Mouse (Mus musculus) thymus, postnatal 4 days (tissue): ENCODE data around the gene Fundc2.

Source experiments
- DNase-seq: peaks from one replicate; pipeline ENCODE4 v3.0.0; 2021

Gene Fundc2

GRCm38 (mm10) chrX:75382195-75382771, at the start of gene Fundc2, which contains the start of gene F8:
Gene Fundc2, plus strand, starts transcription at chrX:75382399.
Gene F8, minus strand, starts transcription at chrX:75382615.
- peak; percentile 83 for DNase-seq

GRCm38 (mm10) chrX:75370197-75370596, 12.0 kb upstream of the Fundc2 start:
- DNase-seq, result no peak

DNA sequence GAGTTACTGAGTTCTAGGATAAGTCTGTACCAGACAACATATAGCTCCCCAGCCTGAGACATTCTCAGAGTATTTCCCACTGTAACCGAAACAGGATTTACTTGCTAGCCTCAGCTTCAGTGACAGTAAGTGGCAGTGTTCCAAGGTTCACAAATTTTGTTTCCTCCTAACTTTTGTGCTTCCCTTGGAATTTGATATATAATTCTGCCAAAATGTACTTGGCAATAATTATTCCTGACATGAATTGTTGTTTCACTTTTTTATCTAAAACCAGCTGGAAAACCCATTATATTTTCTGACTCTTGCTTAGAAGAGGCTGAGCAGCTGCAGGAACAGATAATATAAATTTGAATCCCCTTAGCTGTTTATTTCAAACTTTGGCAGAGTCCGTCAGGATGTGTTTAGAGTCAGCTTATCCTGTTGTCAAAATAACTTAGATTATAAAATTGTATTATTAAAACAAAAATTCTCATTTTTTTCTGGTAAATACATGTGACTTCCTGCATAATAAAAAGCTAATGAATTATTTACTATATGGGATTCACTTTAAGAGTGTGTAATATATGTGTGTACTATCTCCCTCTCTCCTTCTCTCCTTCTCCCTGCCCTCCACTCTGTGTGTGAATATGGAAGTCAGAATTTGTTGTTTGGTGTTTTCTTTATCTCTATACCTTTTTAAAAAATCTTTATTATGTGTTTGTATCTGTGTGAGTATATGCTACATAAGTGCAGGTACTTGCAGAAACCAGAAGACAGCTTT, 9.4 kb upstream of the Fundc2 start:
- DNase-seq, result no peak

DNA sequence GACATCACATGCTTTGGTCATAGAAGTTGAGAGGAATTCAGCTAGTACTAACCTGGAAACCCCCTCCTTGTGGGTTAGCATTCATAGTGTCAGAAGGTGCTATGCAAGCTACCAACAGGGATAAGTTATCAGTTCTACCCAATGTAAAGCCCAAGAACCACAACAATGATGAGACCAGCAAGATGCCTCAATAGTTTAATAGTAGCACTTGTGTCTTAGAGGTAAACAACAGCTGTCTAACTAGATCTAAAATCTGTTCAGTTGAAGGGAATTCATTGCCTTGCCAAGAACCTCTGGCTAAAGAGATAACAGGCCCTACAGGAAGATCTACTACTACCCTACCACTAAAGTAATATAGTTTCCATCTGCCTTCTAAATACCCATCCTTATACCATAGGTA, 5.4 kb upstream of the Fundc2 start:
- DNase-seq, result no peak

DNA sequence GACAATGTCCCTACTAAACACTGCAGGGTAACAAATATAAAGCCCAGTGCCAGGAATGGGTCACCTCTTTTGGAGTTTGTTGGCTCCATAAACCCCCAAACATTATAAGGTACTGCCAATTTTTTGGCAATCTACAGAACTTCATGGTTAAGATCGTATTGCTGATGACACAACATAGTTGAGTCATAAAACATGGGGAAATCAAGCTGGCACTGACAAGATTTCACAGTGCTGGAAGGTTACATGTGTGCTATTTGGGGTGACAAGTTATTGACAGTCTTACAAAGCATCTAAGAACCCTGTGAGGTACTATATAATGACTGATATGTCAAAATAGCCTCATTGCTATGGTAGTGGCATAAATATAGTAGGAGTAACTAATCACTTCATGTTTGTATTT, 1.0 kb upstream of the Fundc2 start:
- no peak for DNase-seq

DNA sequence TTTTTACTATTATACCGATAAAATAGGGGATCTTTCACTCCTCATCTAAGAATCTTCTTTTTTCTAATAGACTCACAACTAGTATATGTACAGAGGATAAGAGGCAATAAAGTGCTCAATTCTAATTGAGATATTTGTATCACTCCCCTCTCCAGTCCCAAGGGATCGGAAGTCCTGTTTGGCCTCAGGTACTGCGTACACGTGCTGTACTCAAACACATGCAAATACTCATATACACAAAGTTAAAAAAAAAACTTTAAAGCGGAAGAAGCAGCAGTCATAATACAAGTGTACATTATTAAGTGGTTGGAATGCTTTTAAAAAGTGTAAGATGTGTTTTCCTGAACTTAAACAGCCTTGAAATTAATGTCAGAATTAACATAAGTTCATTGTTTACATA, 500 bp upstream of the Fundc2 start:
- DNase-seq, result peak; percentile 5

DNA sequence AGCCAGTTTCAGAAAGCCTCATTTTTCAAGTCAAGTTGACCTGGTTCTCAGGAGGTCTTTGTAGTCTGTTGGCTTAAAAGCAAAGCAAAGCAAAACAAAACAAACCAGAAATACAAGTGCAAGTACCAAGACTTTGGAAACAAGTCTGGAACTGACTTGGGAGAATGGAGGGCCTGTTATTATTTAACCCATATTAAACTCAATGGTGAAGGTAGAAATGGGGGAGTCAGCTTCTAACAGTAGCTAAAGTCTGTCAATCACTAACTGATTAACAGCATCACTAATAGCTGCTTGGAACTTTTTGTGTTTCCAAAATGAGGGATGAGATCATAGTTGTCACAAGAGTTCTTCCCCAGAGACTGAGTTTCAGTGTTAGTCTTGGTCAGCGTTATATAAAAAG, 17.3 kb downstream of the Fundc2 start:
- DNase-seq, result no peak

- DNase-seq, result no peak
These were observed 20.5 kb downstream of the Fundc2 start for GRCm38 (mm10) chrX:75402668-75403067.

DNA sequence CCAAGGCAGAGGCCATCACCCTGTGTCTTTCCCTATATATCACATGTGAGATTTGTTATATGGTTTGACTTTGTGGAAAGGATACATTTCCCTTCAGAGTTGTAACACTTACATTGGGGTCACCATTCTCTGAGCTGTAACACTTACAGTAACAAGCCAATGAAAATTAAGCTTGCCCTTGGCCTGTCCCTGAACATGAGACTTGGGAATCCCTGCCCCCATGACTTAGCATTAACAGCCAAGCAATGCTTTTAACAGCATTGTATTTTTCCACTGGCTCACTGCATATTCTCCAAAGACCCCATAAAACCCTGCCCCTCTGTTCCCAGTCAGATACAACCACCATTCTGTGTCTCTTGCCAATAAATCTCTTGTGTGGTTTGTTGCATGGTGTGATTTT, 21.2 kb downstream of the Fundc2 start:
- DNase-seq, result no peak

DNA sequence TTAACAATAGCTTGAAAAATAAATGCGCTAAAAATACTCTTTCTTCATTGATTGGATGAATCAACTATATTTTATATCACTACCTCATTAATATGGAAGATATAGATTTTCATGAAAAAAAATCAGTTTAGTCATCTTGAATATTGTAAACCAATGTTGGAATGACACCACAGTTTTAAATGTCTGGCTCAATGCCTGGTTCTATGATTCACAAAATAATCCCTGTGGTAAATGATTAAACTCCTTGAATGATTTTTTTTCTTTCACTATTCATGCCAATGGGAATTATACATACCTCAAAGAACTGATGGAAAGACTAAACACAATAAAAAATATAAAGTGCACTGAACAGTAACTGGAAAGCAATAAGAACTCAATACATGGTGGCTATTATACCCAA, 27.5 kb downstream of the Fundc2 start:
- no peak for DNase-seq

DNA sequence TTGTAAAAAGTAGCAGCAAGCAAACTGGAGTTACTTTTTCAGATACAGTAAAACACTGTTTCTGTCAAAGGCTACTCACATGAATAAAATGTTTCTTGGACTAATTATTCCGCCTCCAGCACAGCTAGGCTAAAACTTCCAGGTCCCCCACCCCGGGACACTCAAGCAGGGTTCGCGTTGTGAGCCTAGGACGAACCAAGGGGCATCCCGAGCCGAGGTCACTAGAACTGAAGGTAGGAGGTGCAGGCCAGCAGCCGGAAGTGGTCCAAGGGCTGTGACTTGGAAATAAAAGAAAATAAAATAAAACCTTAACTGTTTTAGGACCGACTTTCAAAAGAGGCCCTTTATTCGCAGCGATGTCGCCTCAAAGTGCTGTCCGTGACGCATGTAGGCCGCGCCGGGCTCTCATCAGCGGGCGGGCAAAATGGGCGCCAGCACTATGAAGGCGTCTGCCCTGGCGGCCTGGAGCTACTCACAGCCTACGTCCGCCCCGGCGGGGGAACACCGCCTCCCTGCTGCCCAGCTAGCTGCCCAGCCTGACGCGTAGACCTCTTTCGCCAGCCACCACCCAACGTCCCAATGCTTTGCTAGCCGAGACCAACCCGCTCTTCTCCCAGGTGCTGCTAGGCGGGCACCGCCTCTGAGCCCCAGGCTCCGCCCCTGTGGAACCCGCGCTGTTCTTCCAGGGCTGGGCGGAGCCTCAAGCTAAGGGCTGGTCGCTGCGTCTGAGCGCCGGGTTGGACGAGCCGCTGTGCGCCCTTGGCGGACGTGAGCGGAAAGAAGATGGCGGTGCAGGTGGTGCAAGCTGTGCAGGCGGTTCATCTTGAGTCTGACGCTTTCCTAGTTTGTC, 34.0 kb downstream of the Fundc2 start, which contains the start of the genes Cmc4, Mtcp1 and Brcc3:
Gene Cmc4 (minus strand): TSS at position 649 of the 850 bp plus-strand sequence.
Gene Mtcp1 (minus strand): TSS at position 653 of the 850 bp plus-strand sequence.
Gene Brcc3 (plus strand): TSS at position 693 of the 850 bp plus-strand sequence.
- peak; percentile 90 for DNase-seq
